Mouse (Mus musculus): ENCODE data around the gene Nxnl2.

DNA sequence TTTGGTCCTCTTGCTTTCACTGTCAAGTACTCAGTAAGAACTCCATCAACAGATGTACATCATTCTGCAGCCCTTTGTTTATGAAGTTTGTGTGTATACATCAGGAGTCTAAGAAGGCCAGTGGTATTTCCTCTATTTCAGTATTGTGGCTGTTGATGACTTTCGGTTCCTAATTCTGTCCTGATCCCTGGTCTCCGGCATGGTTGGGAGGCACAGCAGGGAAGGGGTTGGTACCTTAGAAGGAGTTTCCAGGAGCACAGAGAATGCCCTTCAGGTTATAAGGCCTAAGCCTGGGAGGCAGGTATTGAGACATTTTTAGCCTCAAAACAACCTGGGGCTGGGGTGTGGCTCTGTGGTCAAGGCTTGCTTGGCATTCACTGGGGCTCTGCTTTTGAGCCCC, 9.2 kb upstream of the Nxnl2 start:
- TF ChIP-seq CTCF (IDR thresholded peaks at IDR 0.05) (no peak), EP300 (IDR thresholded peaks at IDR 0.05) (no peak)
